Mouse (Mus musculus): Measurements from ENCODE around the gene Araf. TPM values are rescaled to one million over a fixed set of nuclear protein-coding genes. Genes with fewer than 3 reads are reported as not detected.
A peak's percentile ranks its signal among the peaks of the same experiment; 100 is the strongest.
"Not testable (repeated sequence)": the region's sequence is repeated elsewhere in the genome, so short reads cannot be mapped to it uniquely, and the experiment has no call there.

The Araf gene
- total and polyA plus RNA-seq, 2 experiments from 2014 or later: 243 to 307 TPM

DNA sequence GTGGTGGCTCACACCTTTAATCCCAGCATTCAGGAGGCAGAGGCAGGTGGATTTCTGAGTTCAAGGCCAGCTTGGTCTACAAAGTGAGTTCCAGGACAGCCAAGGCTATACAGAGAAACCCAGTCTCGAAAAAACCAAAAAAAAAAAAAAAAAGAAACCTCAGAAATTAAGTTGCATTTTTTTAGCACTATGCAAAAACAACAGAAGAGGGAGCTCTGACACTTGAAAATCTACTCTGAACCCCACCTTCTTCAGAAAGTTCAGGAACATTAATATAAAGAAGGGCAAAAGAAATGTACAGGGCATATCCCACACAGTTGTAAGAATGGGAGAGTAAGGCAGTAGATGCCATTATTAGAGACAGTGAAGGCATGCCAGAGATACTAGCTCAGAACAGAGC, 6.7 kb downstream of the Araf start:
- H3K4me2 ChIP-seq (ENCODE audit: low read depth); H3K9me3 ChIP-seq (ENCODE audit: low read length); H3K27ac ChIP-seq (ENCODE audit: low read depth, low read length); DNase-seq; H3K36me3 ChIP-seq (ENCODE audit: insufficient read depth); H3K9ac ChIP-seq; H3K4me3 ChIP-seq (ENCODE audit: low read depth, low read length); ATAC-seq; H3K27me3 ChIP-seq (ENCODE audit: insufficient read depth, low read length); H3K4me1 ChIP-seq (ENCODE audit: insufficient read depth): not testable (repeated sequence)
- peak; percentile 30; the same call in 1 of the 2 replicates for TF ChIP-seq CTCF (IDR thresholded peaks at IDR 0.05; ENCODE audit: low read depth)
- WGBS: 27% methylated on average over 1 of the region's 1 CpGs

DNA sequence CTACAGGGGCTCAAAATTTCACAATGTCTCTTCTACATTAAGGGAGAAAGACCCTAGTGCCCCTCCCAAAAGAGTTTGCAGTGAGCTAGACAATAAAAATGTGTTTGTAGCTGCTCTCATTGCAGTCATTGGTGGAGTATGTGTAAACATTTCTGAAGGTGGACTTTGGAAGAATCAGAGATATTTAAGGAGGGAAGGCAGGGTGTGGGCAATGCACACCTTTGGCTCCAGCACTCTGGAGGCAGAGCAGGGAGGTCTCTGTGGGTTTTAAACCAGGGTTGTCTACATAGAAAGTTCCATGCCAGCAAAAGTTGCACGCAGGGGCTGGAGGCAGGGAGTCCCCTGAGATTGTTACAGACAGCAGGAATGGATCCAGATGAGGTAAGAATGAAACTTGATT, 8.7 kb downstream of the Araf start:
- no peak overlapping the region for H3K27ac ChIP-seq (ENCODE audit: low read depth, low read length)
- TF ChIP-seq CTCF (IDR thresholded peaks at IDR 0.05; ENCODE audit: low read depth): no peak
- H3K9ac ChIP-seq: no peak overlapping the region
- no peak overlapping the region for H3K4me3 ChIP-seq (ENCODE audit: low read depth, low read length)
- ATAC-seq (no peak), DNase-seq (no peak)
- 65% methylated on average over 1 of the region's 1 CpGs for WGBS
- H3K36me3 ChIP-seq (ENCODE audit: insufficient read depth): no peaks in the 10 kb centered on the region
- H3K27me3 ChIP-seq (ENCODE audit: insufficient read depth, low read length): no peaks in the 10 kb centered on the region
- no peaks in the 10 kb centered on the region for H3K4me1 ChIP-seq (ENCODE audit: insufficient read depth)
- no peak overlapping the region for H3K4me2 ChIP-seq (ENCODE audit: low read depth)
- H3K9me3 ChIP-seq (ENCODE audit: low read length): no peaks in the 10 kb centered on the region

DNA sequence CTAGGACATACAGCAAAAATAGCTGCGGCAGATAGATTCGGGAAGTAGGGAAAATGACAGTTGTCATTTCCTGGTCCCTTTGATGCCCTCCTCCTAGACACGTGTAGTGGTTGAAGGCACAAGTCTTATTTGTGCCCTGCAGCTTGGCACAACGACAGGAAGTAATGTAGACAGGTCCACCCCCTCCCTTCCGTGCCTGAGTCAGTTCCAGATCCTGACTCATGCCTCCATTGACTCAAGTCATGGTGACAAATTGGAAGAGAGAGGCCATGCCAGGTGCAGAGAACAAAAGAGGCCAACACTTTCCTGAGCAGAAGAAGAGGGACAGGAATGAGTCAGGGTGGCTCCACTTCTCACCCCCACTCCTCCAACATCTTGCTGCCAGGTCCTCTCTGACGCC, 19.4 kb downstream of the Araf start:
- H3K27ac ChIP-seq (ENCODE audit: low read depth, low read length): no peak overlapping the region
- no peaks in the 10 kb centered on the region for H3K36me3 ChIP-seq (ENCODE audit: insufficient read depth)
- no peaks in the 10 kb centered on the region for H3K27me3 ChIP-seq (ENCODE audit: insufficient read depth, low read length)
- no peak overlapping the region for H3K9ac ChIP-seq
- H3K4me2 ChIP-seq (ENCODE audit: low read depth): no peak overlapping the region
- TF ChIP-seq CTCF (IDR thresholded peaks at IDR 0.05; ENCODE audit: low read depth): no peak
- no peaks in the 10 kb centered on the region for H3K9me3 ChIP-seq (ENCODE audit: low read length)
- H3K4me3 ChIP-seq (ENCODE audit: low read depth, low read length): no peak overlapping the region
- DNase-seq (no peak), ATAC-seq (no peak)
- H3K4me1 ChIP-seq (ENCODE audit: insufficient read depth): no peaks in the 10 kb centered on the region
- WGBS: 64% methylated on average over 6 of the region's 6 CpGs

DNA sequence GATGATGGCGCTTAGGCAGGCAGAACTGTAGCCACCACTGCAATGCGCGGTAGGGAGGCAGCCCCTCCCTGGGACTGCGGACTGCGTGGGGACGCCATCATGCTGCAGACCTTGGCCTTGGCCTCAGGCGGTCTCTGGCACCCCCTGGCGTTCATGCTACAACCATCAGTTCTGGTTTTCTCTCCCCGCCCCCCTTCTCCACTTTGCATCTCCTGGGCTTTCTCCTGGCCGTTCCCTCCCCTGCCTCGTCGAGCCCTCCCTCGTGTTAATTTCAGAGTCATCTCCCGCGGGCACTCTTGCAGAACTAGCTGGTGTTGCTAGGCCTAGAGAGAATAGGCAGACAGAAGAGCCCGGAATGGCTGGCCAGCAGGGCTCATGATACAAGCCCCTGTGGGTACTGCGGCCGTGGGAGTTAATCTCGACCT, 21.6 kb downstream of the Araf start:
- Histone ChIP-seq H3K4me3 (ENCODE audit: low read depth, low read length) (peak overlapping the region; percentile 20), H3K9me3 (ENCODE audit: low read length) (no peaks in the 10 kb centered on the region), H3K4me1 (ENCODE audit: insufficient read depth) (no peaks in the 10 kb centered on the region), H3K4me2 (ENCODE audit: low read depth) (peak overlapping the region; percentile 45), H3K36me3 (ENCODE audit: insufficient read depth) (no peaks in the 10 kb centered on the region), H3K27ac (ENCODE audit: low read depth, low read length) (peak overlapping the region; percentile 62), H3K9ac (peak overlapping the region; percentile 22; the same call in 1 of the 2 replicates), H3K27me3 (ENCODE audit: insufficient read depth, low read length) (no peaks in the 10 kb centered on the region)
- DNase-seq (peak; percentile 78), ATAC-seq (peak; percentile 96)
- peak; percentile 76 for TF ChIP-seq CTCF (IDR thresholded peaks at IDR 0.05; ENCODE audit: low read depth)
- 41% methylated on average over 19 of the region's 19 CpGs for WGBS

DNA sequence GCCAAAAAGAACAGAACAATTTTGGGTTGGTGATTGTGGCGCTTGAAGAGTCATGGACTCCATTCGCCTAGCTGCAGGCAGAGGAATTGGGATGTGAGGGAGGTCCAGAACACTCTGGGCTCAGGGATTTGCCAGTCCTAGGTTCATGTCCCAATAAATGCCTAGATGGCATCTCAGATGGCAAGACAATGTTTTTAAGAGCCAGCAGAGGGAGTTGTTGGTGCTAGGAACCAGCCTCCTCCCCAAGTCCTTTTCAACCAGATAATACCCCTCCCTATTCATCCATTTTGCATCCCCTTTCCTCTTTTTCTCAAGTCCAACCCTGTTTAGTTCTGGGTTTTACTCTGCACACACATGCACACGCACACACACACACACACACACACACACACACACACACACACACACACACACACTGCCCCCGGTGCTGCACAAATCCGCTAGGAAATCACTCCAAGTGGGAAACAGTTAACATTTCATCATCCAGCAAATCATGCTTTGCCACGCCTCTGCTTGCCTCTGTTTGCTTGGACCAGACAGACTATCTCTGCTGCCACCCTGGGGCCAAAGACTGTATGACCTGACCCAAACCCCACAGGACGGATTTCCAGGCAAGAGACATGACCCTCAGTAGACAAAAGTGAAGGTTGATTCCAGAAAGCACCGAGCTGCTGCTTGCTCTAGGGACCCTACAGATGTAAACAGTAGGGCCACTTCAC, 22.3 kb downstream of the Araf start:
- Histone ChIP-seq H3K4me1 (ENCODE audit: insufficient read depth) (no peaks in the 10 kb centered on the region), H3K9me3 (ENCODE audit: low read length) (no peaks in the 10 kb centered on the region), H3K4me2 (ENCODE audit: low read depth) (peak overlapping the region; percentile 45), H3K27me3 (ENCODE audit: insufficient read depth, low read length) (no peaks in the 10 kb centered on the region), H3K27ac (ENCODE audit: low read depth, low read length) (peak overlapping the region; percentile 62), H3K4me3 (ENCODE audit: low read depth, low read length) (peak overlapping the region; percentile 20; the same call in 1 of the 2 replicates), H3K36me3 (ENCODE audit: insufficient read depth) (no peaks in the 10 kb centered on the region), H3K9ac (peak overlapping the region; percentile 22; the same call in 1 of the 2 replicates)
- ATAC-seq (peak; percentile 67), DNase-seq (peak; percentile 24)
- peak; percentile 21; the same call in 1 of the 2 replicates for TF ChIP-seq CTCF (IDR thresholded peaks at IDR 0.05; ENCODE audit: low read depth)
- WGBS: 61% methylated on average over 8 of the region's 8 CpGs

DNA sequence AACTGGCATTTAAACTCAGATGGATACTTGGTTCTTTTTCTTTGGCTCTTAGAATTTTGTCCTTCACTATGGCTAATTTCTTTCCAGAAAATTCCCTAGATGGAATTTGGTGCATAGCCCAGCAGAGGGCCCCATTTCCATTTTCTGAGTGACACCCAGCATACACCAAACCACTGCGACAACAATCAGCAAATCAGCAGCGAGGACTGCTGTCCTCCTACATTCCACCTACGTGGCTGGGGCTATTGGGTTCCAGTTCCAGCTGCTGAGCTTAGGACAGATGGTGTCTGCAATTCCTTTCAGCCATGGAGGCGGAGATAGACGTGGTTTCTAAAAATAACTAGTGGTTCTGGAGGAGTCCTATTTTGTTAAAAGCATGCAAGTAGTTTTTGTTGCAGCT, 31.3 kb downstream of the Araf start:
- no peak overlapping the region for H3K4me3 ChIP-seq (ENCODE audit: low read depth, low read length)
- TF ChIP-seq CTCF (IDR thresholded peaks at IDR 0.05; ENCODE audit: low read depth): peak; percentile 51
- no peaks in the 10 kb centered on the region for H3K36me3 ChIP-seq (ENCODE audit: insufficient read depth)
- no peak overlapping the region for H3K4me2 ChIP-seq (ENCODE audit: low read depth)
- 30% methylated on average over 5 of the region's 5 CpGs for WGBS
- H3K4me1 ChIP-seq (ENCODE audit: insufficient read depth): no peaks in the 10 kb centered on the region
- DNase-seq: peak; percentile 59
- ATAC-seq: peak; percentile 95
- no peak overlapping the region for H3K9ac ChIP-seq
- H3K27ac ChIP-seq (ENCODE audit: low read depth, low read length): no peak overlapping the region
- H3K9me3 ChIP-seq (ENCODE audit: low read length): no peaks in the 10 kb centered on the region
- H3K27me3 ChIP-seq (ENCODE audit: insufficient read depth, low read length): no peaks in the 10 kb centered on the region

DNA sequence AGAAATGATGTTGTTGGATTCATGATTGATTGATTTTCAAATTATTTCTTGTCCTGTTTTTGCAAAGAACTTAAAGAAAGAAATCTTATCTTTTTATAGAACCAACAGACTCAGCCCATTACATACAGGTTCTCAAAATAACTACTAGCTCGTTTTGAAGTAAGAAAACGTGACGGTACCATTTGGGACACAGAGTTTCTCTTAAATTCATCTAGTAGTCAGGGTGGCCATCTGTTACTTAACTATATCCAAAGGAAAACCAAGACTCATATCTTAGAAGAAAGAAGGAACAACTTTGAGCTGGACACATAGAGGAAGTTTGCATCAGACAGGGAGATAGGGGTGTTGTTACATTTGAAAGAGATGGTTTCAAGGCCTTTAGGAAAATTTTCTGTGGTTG, 49.6 kb downstream of the Araf start:
- Histone ChIP-seq H3K27me3 (ENCODE audit: insufficient read depth, low read length) (no peaks in the 10 kb centered on the region), H3K9me3 (ENCODE audit: low read length) (no peaks in the 10 kb centered on the region), H3K36me3 (ENCODE audit: insufficient read depth) (0 out of 2 replicates have a peak, but pooled peaks cover 4% of the 10 kb centered on the region), H3K9ac (no peak overlapping the region), H3K4me2 (ENCODE audit: low read depth) (no peak overlapping the region), H3K4me3 (ENCODE audit: low read depth, low read length) (no peak overlapping the region), H3K27ac (ENCODE audit: low read depth, low read length) (no peak overlapping the region), H3K4me1 (ENCODE audit: insufficient read depth) (peaks cover 9% of the 10 kb centered on the region; the same call in 1 of the 2 replicates)
- no peak for TF ChIP-seq CTCF (IDR thresholded peaks at IDR 0.05; ENCODE audit: low read depth)
- ATAC-seq (no peak), DNase-seq (no peak)
- WGBS: 83% methylated on average over 3 of the region's 3 CpGs
